Mouse (Mus musculus): ENCODE data around the gene B4galnt2. TPM values are rescaled to one million over a fixed set of nuclear protein-coding genes. Genes with fewer than 3 reads are reported as not detected.

B4galnt2 gene
- polyA plus RNA-seq, 1 experiment from 2014 or later, result 0.55 TPM

- WGBS (ENCODE audit: missing documents), result 87% methylated on average over 8 of the region's 8 CpGs
- Histone ChIP-seq H3K36me3 (ENCODE audit: inconsistent target) (peaks cover 17% of the 10 kb centered on the region), H3K79me2 (ENCODE audit: inconsistent target) (peaks cover 66% of the 10 kb centered on the region; the same call in 1 of the 2 replicates), H3K4me3 (ENCODE audit: inconsistent target) (no peak overlapping the region), H3K27ac (no peak overlapping the region)
Observed at GRCm38 (mm10) chr11:95838999-95839868, 75.5 kb downstream of the B4galnt2 start.

- Histone ChIP-seq H3K36me3 (ENCODE audit: inconsistent target) (peaks cover 20% of the 10 kb centered on the region), H3K4me3 (ENCODE audit: inconsistent target) (no peak overlapping the region), H3K27ac (no peak overlapping the region), H3K79me2 (ENCODE audit: inconsistent target) (peaks cover 59% of the 10 kb centered on the region; the same call in 1 of the 2 replicates)
- 29% methylated on average over 4 of the region's 4 CpGs for WGBS (ENCODE audit: missing documents)
Observed at GRCm38 (mm10) chr11:95838598-95838997, 76.1 kb downstream of the B4galnt2 start.

- H3K36me3 ChIP-seq (ENCODE audit: inconsistent target), result peaks cover 34% of the 10 kb centered on the region
- 94% methylated on average over 10 of the region's 10 CpGs for WGBS (ENCODE audit: missing documents)
- H3K4me3 ChIP-seq (ENCODE audit: inconsistent target), result no peak within 1 kb of the TSS
- peaks cover 57% of the 10 kb centered on the region; the same call in 1 of the 2 replicates for H3K79me2 ChIP-seq (ENCODE audit: inconsistent target)
- no peak within 1 kb of the TSS for H3K27ac ChIP-seq
Observed at GRCm38 (mm10) chr11:95837059-95837458, 77.6 kb downstream of the B4galnt2 start, which contains the start of gene Gngt2. Gngt2 (plus strand) TSS chr11:95837216.

- Histone ChIP-seq H3K27ac (no peak overlapping the region), H3K36me3 (ENCODE audit: inconsistent target) (peaks cover 34% of the 10 kb centered on the region), H3K79me2 (ENCODE audit: inconsistent target) (peaks cover 51% of the 10 kb centered on the region; the same call in 1 of the 2 replicates), H3K4me3 (ENCODE audit: inconsistent target) (no peak overlapping the region)
- WGBS (ENCODE audit: missing documents), result 94% methylated on average over 6 of the region's 6 CpGs
Observed at GRCm38 (mm10) chr11:95836433-95836832, 78.3 kb downstream of the B4galnt2 start.

GRCm38 (mm10) chr11:95835832-95836231 is 78.9 kb downstream of the B4galnt2 start:
- H3K27ac ChIP-seq, result peak overlapping the region; percentile 72
- peaks cover 45% of the 10 kb centered on the region; the same call in 1 of the 2 replicates for H3K79me2 ChIP-seq (ENCODE audit: inconsistent target)
- WGBS (ENCODE audit: missing documents), result 59% methylated on average over 6 of the region's 6 CpGs
- no peak overlapping the region for H3K4me3 ChIP-seq (ENCODE audit: inconsistent target)
- H3K36me3 ChIP-seq (ENCODE audit: inconsistent target), result peaks cover 34% of the 10 kb centered on the region

- Histone ChIP-seq H3K27ac (peak overlapping the region; percentile 72), H3K4me3 (ENCODE audit: inconsistent target) (no peak overlapping the region), H3K36me3 (ENCODE audit: inconsistent target) (peaks cover 34% of the 10 kb centered on the region), H3K79me2 (ENCODE audit: inconsistent target) (peaks cover 37% of the 10 kb centered on the region; the same call in 1 of the 2 replicates)
- WGBS (ENCODE audit: missing documents), result 2% methylated on average over 15 of the region's 15 CpGs
Observed at GRCm38 (mm10) chr11:95834742-95835710, 79.7 kb downstream of the B4galnt2 start.

- Histone ChIP-seq H3K36me3 (ENCODE audit: inconsistent target) (peaks cover 34% of the 10 kb centered on the region), H3K79me2 (ENCODE audit: inconsistent target) (peaks cover 29% of the 10 kb centered on the region; the same call in 1 of the 2 replicates), H3K27ac (peak overlapping the region; percentile 72), H3K4me3 (ENCODE audit: inconsistent target) (no peak overlapping the region)
- 6% methylated on average over 22 of the region's 22 CpGs for WGBS (ENCODE audit: missing documents)
Observed at GRCm38 (mm10) chr11:95834143-95834667, 80.5 kb downstream of the B4galnt2 start.

GRCm38 (mm10) chr11:95833631-95834142 is 81.0 kb downstream of the B4galnt2 start:
- H3K27ac ChIP-seq, result peak overlapping the region; percentile 72
- H3K79me2 ChIP-seq (ENCODE audit: inconsistent target), result peaks cover 24% of the 10 kb centered on the region; the same call in 1 of the 2 replicates
- peaks cover 34% of the 10 kb centered on the region for H3K36me3 ChIP-seq (ENCODE audit: inconsistent target)
- WGBS (ENCODE audit: missing documents), result 58% methylated on average over 18 of the region's 18 CpGs
- H3K4me3 ChIP-seq (ENCODE audit: inconsistent target), result no peak overlapping the region

- WGBS (ENCODE audit: missing documents), result 95% methylated on average over 8 of the region's 8 CpGs
- H3K4me3 ChIP-seq (ENCODE audit: inconsistent target), result no peak overlapping the region
- H3K27ac ChIP-seq, result no peak overlapping the region
- H3K36me3 ChIP-seq (ENCODE audit: inconsistent target), result peaks cover 34% of the 10 kb centered on the region
- peaks cover 18% of the 10 kb centered on the region; the same call in 1 of the 2 replicates for H3K79me2 ChIP-seq (ENCODE audit: inconsistent target)
Observed at GRCm38 (mm10) chr11:95833006-95833570, 81.6 kb downstream of the B4galnt2 start.

GRCm38 (mm10) chr11:95832129-95833005 is 82.3 kb downstream of the B4galnt2 start:
- no peak overlapping the region for H3K4me3 ChIP-seq (ENCODE audit: inconsistent target)
- H3K79me2 ChIP-seq (ENCODE audit: inconsistent target), result peaks cover 11% of the 10 kb centered on the region; the same call in 1 of the 2 replicates
- H3K27ac ChIP-seq, result no peak overlapping the region
- 95% methylated on average over 18 of the region's 18 CpGs for WGBS (ENCODE audit: missing documents)
- peaks cover 32% of the 10 kb centered on the region for H3K36me3 ChIP-seq (ENCODE audit: inconsistent target)

- Histone ChIP-seq H3K27ac (no peak overlapping the region), H3K36me3 (ENCODE audit: inconsistent target) (peaks cover 24% of the 10 kb centered on the region; the same call in 1 of the 2 replicates), H3K79me2 (ENCODE audit: inconsistent target) (peaks cover 3% of the 10 kb centered on the region; the same call in 1 of the 2 replicates), H3K4me3 (ENCODE audit: inconsistent target) (no peak overlapping the region)
- WGBS (ENCODE audit: missing documents), result 41% methylated on average over 9 of the region's 15 CpGs
Observed at GRCm38 (mm10) chr11:95831641-95832040, 83.0 kb downstream of the B4galnt2 start.

- Histone ChIP-seq H3K36me3 (ENCODE audit: inconsistent target) (peaks cover 21% of the 10 kb centered on the region; the same call in 1 of the 2 replicates), H3K4me3 (ENCODE audit: inconsistent target) (peak overlapping the region; percentile 10; the same call in 1 of the 2 replicates), H3K79me2 (ENCODE audit: inconsistent target) (no peaks in the 10 kb centered on the region; the same call in 1 of the 2 replicates), H3K27ac (no peak overlapping the region)
- 21% methylated on average over 10 of the region's 10 CpGs for WGBS (ENCODE audit: missing documents)
Observed at GRCm38 (mm10) chr11:95831276-95831619, 83.4 kb downstream of the B4galnt2 start.

All from macrophage (primary cell).